Mouse (Mus musculus): ENCODE measurements around the gene Stoml1.

Stoml1 gene

GRCm38 (mm10) chr9:58253033-58253804 is at the start of gene Stoml1:
Stoml1 (plus strand) TSS chr9:58253164.
- DNase-seq (ENCODE audit: low spot score in 2 of 2): peak; percentile 91 to 93

- DNase-seq (ENCODE audit: low spot score in 2 of 2): peak in 1 of 2 experiments; percentile 37
These were observed 49.2 kb upstream of the Stoml1 start, which contains the start of the genes Islr and Islr2 for GRCm38 (mm10) chr9:58203516-58204447. Islr (minus strand) TSS chr9:58204306. Islr2 (minus strand) TSS chr9:58204319.

GRCm38 (mm10) chr9:58204448-58205000 is 48.4 kb upstream of the Stoml1 start:
- peak; percentile 87 to 91 for DNase-seq (ENCODE audit: low spot score in 2 of 2)

- DNase-seq (ENCODE audit: low spot score in 2 of 2): no peak
These were observed 47.0 kb upstream of the Stoml1 start for GRCm38 (mm10) chr9:58206013-58206412.

- peak; percentile 17 to 46 for DNase-seq (ENCODE audit: low spot score in 2 of 2)
These were observed 43.3 kb upstream of the Stoml1 start for GRCm38 (mm10) chr9:58209462-58210303.

- no peak for DNase-seq (ENCODE audit: low spot score in 2 of 2)
These were observed 42.7 kb upstream of the Stoml1 start for GRCm38 (mm10) chr9:58210304-58210627.

GRCm38 (mm10) chr9:58213377-58213776 is 39.6 kb upstream of the Stoml1 start:
- DNase-seq (ENCODE audit: low spot score in 2 of 2): no peak

- no peak for DNase-seq (ENCODE audit: low spot score in 2 of 2)
These were observed 39.1 kb upstream of the Stoml1 start for GRCm38 (mm10) chr9:58213865-58214264.

- no peak for DNase-seq (ENCODE audit: low spot score in 2 of 2)
These were observed 38.3 kb upstream of the Stoml1 start for GRCm38 (mm10) chr9:58214519-58215180.

GRCm38 (mm10) chr9:58216402-58216801 is 36.6 kb upstream of the Stoml1 start:
- DNase-seq (ENCODE audit: low spot score in 2 of 2): peak; percentile 32 to 33

GRCm38 (mm10) chr9:58218539-58218938 is 34.4 kb upstream of the Stoml1 start:
- DNase-seq (ENCODE audit: low spot score in 2 of 2): no peak

GRCm38 (mm10) chr9:58220218-58220903 is 32.6 kb upstream of the Stoml1 start:
- DNase-seq (ENCODE audit: low spot score in 2 of 2): peak in 1 of 2 experiments; percentile 36

GRCm38 (mm10) chr9:58224356-58224755 is 28.6 kb upstream of the Stoml1 start:
- no peak for DNase-seq (ENCODE audit: low spot score in 2 of 2)

- DNase-seq (ENCODE audit: low spot score in 2 of 2): peak in 1 of 2 experiments; percentile 44
These were observed 26.8 kb upstream of the Stoml1 start for GRCm38 (mm10) chr9:58225915-58226913.

- no peak for DNase-seq (ENCODE audit: low spot score in 2 of 2)
These were observed 24.0 kb upstream of the Stoml1 start for GRCm38 (mm10) chr9:58228777-58229466.

- DNase-seq (ENCODE audit: low spot score in 2 of 2): no peak
These were observed 21.2 kb upstream of the Stoml1 start for GRCm38 (mm10) chr9:58231746-58232145.

GRCm38 (mm10) chr9:58232374-58232773 is 20.6 kb upstream of the Stoml1 start:
- DNase-seq (ENCODE audit: low spot score in 2 of 2): no peak

- no peak for DNase-seq (ENCODE audit: low spot score in 2 of 2)
These were observed 18.4 kb upstream of the Stoml1 start for GRCm38 (mm10) chr9:58234502-58235015.
